Mouse (Mus musculus): ENCODE measurements at regions not wholly inside any gene's neighbourhood (a gene's known extent, or its start where the extent isn't known, plus 50 kb on each side); places are given as distances from the start of the nearest gene placed in this dataset.
A peak's percentile ranks its signal among the peaks of the same experiment; 100 is the strongest.

GRCm38 (mm10) chr10:20818548-20818947, 93.7 kb upstream of the Pde7b start:
- Histone ChIP-seq H3K9me3 (replicated peaks; ENCODE audit: control insufficient read depth, low read length) (no peaks in the 10 kb centered on the region), H3K36me3 (ENCODE audit: control insufficient read depth, insufficient read depth) (no peaks in the 10 kb centered on the region), H3K4me3 (ENCODE audit: low read length) (no peak overlapping the region), H3K9ac (ENCODE audit: low read length) (no peak overlapping the region), H3K27me3 (ENCODE audit: control insufficient read depth, insufficient read depth, low read length) (no peaks in the 10 kb centered on the region), H3K27ac (ENCODE audit: low read length) (no peak overlapping the region), H3K4me2 (ENCODE audit: low read depth, low read length) (no peak overlapping the region), H3K4me1 (ENCODE audit: control insufficient read depth, insufficient read depth, low read length) (no peaks in the 10 kb centered on the region)
- ATAC-seq (replicated peaks; ENCODE audit: extremely low read depth, insufficient read depth, low FRiP score), result no peak
- 33% methylated on average over 4 of the region's 4 CpGs for WGBS

- Histone ChIP-seq H3K9me3 (replicated peaks; ENCODE audit: control insufficient read depth, low read length) (no peaks in the 10 kb centered on the region), H3K9ac (ENCODE audit: low read length) (no peak overlapping the region), H3K27ac (ENCODE audit: low read length) (no peak overlapping the region), H3K4me3 (ENCODE audit: low read length) (no peak overlapping the region), H3K4me2 (ENCODE audit: low read depth, low read length) (no peak overlapping the region), H3K27me3 (ENCODE audit: control insufficient read depth, insufficient read depth, low read length) (no peaks in the 10 kb centered on the region), H3K36me3 (ENCODE audit: control insufficient read depth, insufficient read depth) (no peaks in the 10 kb centered on the region), H3K4me1 (ENCODE audit: control insufficient read depth, insufficient read depth, low read length) (no peaks in the 10 kb centered on the region)
- 56% methylated on average over 7 of the region's 7 CpGs for WGBS
- ATAC-seq (replicated peaks; ENCODE audit: extremely low read depth, insufficient read depth, low FRiP score), result no peak; the same call in 1 of the 2 replicates
Observed at GRCm38 (mm10) chr10:20799792-20800191, 74.9 kb upstream of the Pde7b start.

- Histone ChIP-seq H3K9me3 (replicated peaks; ENCODE audit: control insufficient read depth, low read length) (no peaks in the 10 kb centered on the region), H3K4me1 (ENCODE audit: control insufficient read depth, insufficient read depth, low read length) (0 out of 2 replicates have a peak, but pooled peaks cover 2% of the 10 kb centered on the region), H3K9ac (ENCODE audit: low read length) (no peak overlapping the region), H3K4me3 (ENCODE audit: low read length) (no peak overlapping the region), H3K27ac (ENCODE audit: low read length) (no peak overlapping the region), H3K27me3 (ENCODE audit: control insufficient read depth, insufficient read depth, low read length) (no peaks in the 10 kb centered on the region), H3K36me3 (ENCODE audit: control insufficient read depth, insufficient read depth) (no peaks in the 10 kb centered on the region), H3K4me2 (ENCODE audit: low read depth, low read length) (no peak overlapping the region)
- 48% methylated on average over 2 of the region's 2 CpGs for WGBS
- no peak for ATAC-seq (replicated peaks; ENCODE audit: extremely low read depth, insufficient read depth, low FRiP score)
Observed at GRCm38 (mm10) chr10:20798400-20798799, 73.5 kb upstream of the Pde7b start.

GRCm38 (mm10) chr10:20793956-20794355, 69.1 kb upstream of the Pde7b start:
- 0 out of 2 replicates have a peak, but pooled peaks cover 2% of the 10 kb centered on the region for H3K4me1 ChIP-seq (ENCODE audit: control insufficient read depth, insufficient read depth, low read length)
- H3K4me3 ChIP-seq (ENCODE audit: low read length), result no peak overlapping the region
- H3K9ac ChIP-seq (ENCODE audit: low read length), result no peak overlapping the region
- ATAC-seq (replicated peaks; ENCODE audit: extremely low read depth, insufficient read depth, low FRiP score), result no peak; the same call in 1 of the 2 replicates
- H3K9me3 ChIP-seq (replicated peaks; ENCODE audit: control insufficient read depth, low read length), result no peaks in the 10 kb centered on the region
- no peaks in the 10 kb centered on the region for H3K27me3 ChIP-seq (ENCODE audit: control insufficient read depth, insufficient read depth, low read length)
- no peaks in the 10 kb centered on the region for H3K36me3 ChIP-seq (ENCODE audit: control insufficient read depth, insufficient read depth)
- WGBS, result 38% methylated on average over 6 of the region's 6 CpGs
- peak overlapping the region; percentile 12; the same call in 1 of the 2 replicates for H3K4me2 ChIP-seq (ENCODE audit: low read depth, low read length)
- H3K27ac ChIP-seq (ENCODE audit: low read length), result no peak overlapping the region

- H3K4me3 ChIP-seq (ENCODE audit: low read length), result no peak overlapping the region
- peaks cover 2% of the 10 kb centered on the region; the same call in 1 of the 2 replicates for H3K4me1 ChIP-seq (ENCODE audit: control insufficient read depth, insufficient read depth, low read length)
- no peaks in the 10 kb centered on the region for H3K36me3 ChIP-seq (ENCODE audit: control insufficient read depth, insufficient read depth)
- H3K27ac ChIP-seq (ENCODE audit: low read length), result no peak overlapping the region
- no peak overlapping the region for H3K4me2 ChIP-seq (ENCODE audit: low read depth, low read length)
- ATAC-seq (replicated peaks; ENCODE audit: extremely low read depth, insufficient read depth, low FRiP score), result no peak
- H3K27me3 ChIP-seq (ENCODE audit: control insufficient read depth, insufficient read depth, low read length), result no peaks in the 10 kb centered on the region
- no peaks in the 10 kb centered on the region for H3K9me3 ChIP-seq (replicated peaks; ENCODE audit: control insufficient read depth, low read length)
- H3K9ac ChIP-seq (ENCODE audit: low read length), result no peak overlapping the region
- 87% methylated on average over 1 of the region's 1 CpGs for WGBS
Observed at GRCm38 (mm10) chr10:20780946-20781345, 56.1 kb upstream of the Pde7b start.

- Histone ChIP-seq H3K4me3 (ENCODE audit: low read length) (no peak overlapping the region), H3K4me2 (ENCODE audit: low read depth, low read length) (peak overlapping the region; percentile 43), H3K9me3 (replicated peaks; ENCODE audit: control insufficient read depth, low read length) (no peaks in the 10 kb centered on the region), H3K4me1 (ENCODE audit: control insufficient read depth, insufficient read depth, low read length) (peaks cover 2% of the 10 kb centered on the region; the same call in 1 of the 2 replicates), H3K9ac (ENCODE audit: low read length) (no peak overlapping the region), H3K36me3 (ENCODE audit: control insufficient read depth, insufficient read depth) (no peaks in the 10 kb centered on the region), H3K27me3 (ENCODE audit: control insufficient read depth, insufficient read depth, low read length) (no peaks in the 10 kb centered on the region), H3K27ac (ENCODE audit: low read length) (no peak overlapping the region)
- no peak for ATAC-seq (replicated peaks; ENCODE audit: extremely low read depth, insufficient read depth, low FRiP score)
- 48% methylated on average over 11 of the region's 11 CpGs for WGBS
Observed at GRCm38 (mm10) chr10:20776640-20777413, 51.9 kb upstream of the Pde7b start.

GRCm38 (mm10) chr10:20775731-20776429, 51.0 kb upstream of the Pde7b start:
- no peak for ATAC-seq (replicated peaks; ENCODE audit: extremely low read depth, insufficient read depth, low FRiP score)
- Histone ChIP-seq H3K36me3 (ENCODE audit: control insufficient read depth, insufficient read depth) (no peaks in the 10 kb centered on the region), H3K9me3 (replicated peaks; ENCODE audit: control insufficient read depth, low read length) (no peaks in the 10 kb centered on the region), H3K4me2 (ENCODE audit: low read depth, low read length) (no peak overlapping the region), H3K27me3 (ENCODE audit: control insufficient read depth, insufficient read depth, low read length) (no peaks in the 10 kb centered on the region), H3K4me3 (ENCODE audit: low read length) (no peak overlapping the region), H3K4me1 (ENCODE audit: control insufficient read depth, insufficient read depth, low read length) (peaks cover 2% of the 10 kb centered on the region; the same call in 1 of the 2 replicates), H3K27ac (ENCODE audit: low read length) (no peak overlapping the region), H3K9ac (ENCODE audit: low read length) (no peak overlapping the region)
- 89% methylated on average over 3 of the region's 3 CpGs for WGBS
